Mouse (Mus musculus) pancreas, adult 10 weeks (tissue): ENCODE data around the gene Dach2. TPM values are rescaled to one million over a fixed set of nuclear protein-coding genes. Genes with fewer than 3 reads are reported as not detected.

Experiments used
- polyA plus RNA-seq: library from polyadenylated mRNA; stranded (reverse); fragments of 350-450 nt; fragmentation: Illumina TruSeq; extraction: RNeasy Lipid Tissue Mini Kit (QIAGEN cat#74804); gene quantifications from one replicate; pipeline ENCODE4 v1.2.3, GENCODE M21; 2015; ENCODE audit warnings: low read depth, low replicate concordance; ENCODE audit not compliant: insufficient read depth

Gene Dach2
- polyA plus RNA-seq: not detected

GRCm38 (mm10) chrX:113297404-113297803, at the start of gene Dach2:
TSS of gene Dach2 (plus strand) at chrX:113297510.

Other genes with a start within 250 kb of the Dach2 start
- gene Chm, start 112.0 kb upstream of the Dach2 start, polyA plus RNA-seq: 3.1 TPM